Mouse (Mus musculus) ES-E14 (cell line): ENCODE measurements around the gene Ptprh.

Experiments
- CHD2 ChIP-seq: IDR thresholded peaks from 2 replicates; pipeline ENCODE4 v1.6.1; 2014; ENCODE audit warnings: mild to moderate bottlenecking, low read depth, low read length, inconsistent platforms
- HCFC1 ChIP-seq: IDR thresholded peaks from 2 replicates; pipeline ENCODE4 v1.6.1; 2012; ENCODE audit warnings: low read length, inconsistent platforms, borderline replicate concordance; ENCODE audit not compliant: insufficient read depth
- MAFK ChIP-seq: IDR thresholded peaks from 2 replicates; pipeline ENCODE4 v1.6.1; 2014; ENCODE audit warnings: mild to moderate bottlenecking, low read depth, low read length, inconsistent platforms; ENCODE audit not compliant: insufficient read depth
- ZC3H11A ChIP-seq: IDR thresholded peaks from 2 replicates; pipeline ENCODE4 v1.6.1; 2012; ENCODE audit warnings: low read depth, mild to moderate bottlenecking, inconsistent platforms, low read length, borderline replicate concordance

DNA sequence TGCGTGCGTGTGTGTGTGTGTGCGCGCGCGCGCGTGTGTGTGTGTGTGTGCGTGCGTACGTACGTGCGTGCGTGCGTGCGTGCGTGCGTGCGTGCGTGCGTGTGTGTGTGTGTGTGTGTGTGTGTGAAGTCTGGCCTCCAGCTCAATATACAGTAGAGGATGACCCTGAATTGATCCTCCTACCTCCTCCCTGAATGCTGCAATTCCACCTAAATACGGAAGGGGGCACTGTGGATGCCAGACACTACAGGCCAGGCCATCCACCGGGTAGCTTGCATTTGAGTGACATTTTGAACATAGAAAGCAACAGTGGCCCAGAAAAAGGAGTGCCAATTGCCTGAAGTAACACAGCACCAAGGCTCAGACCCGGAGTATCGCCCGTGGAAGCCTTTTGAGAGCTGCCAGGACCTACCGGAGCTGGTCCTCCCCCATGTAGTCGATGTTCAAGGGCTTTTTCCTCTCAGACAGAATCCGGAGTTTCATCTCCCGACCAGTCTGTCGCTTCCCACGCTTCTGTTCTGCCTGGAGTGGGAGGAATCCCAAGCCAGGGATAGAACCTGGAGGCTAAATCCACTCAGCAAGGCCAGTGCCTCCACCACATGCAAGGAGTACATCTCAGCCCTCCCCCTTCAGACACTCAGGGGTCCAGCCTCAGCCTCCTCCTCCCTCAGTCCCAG, 95.6 kb downstream of the Ptprh start:
- TF ChIP-seq HCFC1 (no peak), MAFK (no peak), CHD2 (no peak), ZC3H11A (no peak)
